Mouse (Mus musculus) heart, embryonic 14.5 days (tissue): ENCODE measurements around the gene Nbas. TPM values are rescaled to one million over a fixed set of nuclear protein-coding genes. Genes with fewer than 3 reads are reported as not detected.

Experiments
- ATAC-seq: fragments of 200-750 bp; cut with Nextera tagmentation; 2 replicates; pipeline ENCODE4 v1.8.0; 2017; ENCODE audit warnings: low read depth, moderate TSS enrichment; ENCODE audit not compliant: insufficient number of reproducible peaks, insufficient read depth, low FRiP score
- H3K27ac ChIP-seq, 2 experiments: fragments of 200-500 bp in 1 of 2; fragments of 300-500 bp in 1 of 2; sonication (generic) in 1 of 2; replicated peaks in 1 of 2; 2 replicates each; pipeline ENCODE4 v1.5.1; 2012 to 2014; ENCODE audit warnings: low read depth in 2 of 2, low read length in 2 of 2, control low read depth in 1 of 2, mild to moderate bottlenecking in 1 of 2, mixed read lengths in 1 of 2; ENCODE audit not compliant: control insufficient read depth in 1 of 2, insufficient read depth in 1 of 2
- H3K27me3 ChIP-seq: fragments of 300-500 bp; sonication (generic); 2 replicates; pipeline ENCODE4 v1.6.1; 2014; ENCODE audit warnings: mild to moderate bottlenecking, low read length, control low read depth; ENCODE audit not compliant: control insufficient read depth, insufficient read depth
- H3K36me3 ChIP-seq: fragments of 300-500 bp; sonication (generic); 2 replicates; pipeline ENCODE4 v1.6.1; 2014; ENCODE audit warnings: mild to moderate bottlenecking, control low read depth, low read length, mixed read lengths; ENCODE audit not compliant: control insufficient read depth, insufficient read depth
- H3K4me1 ChIP-seq, 2 experiments: fragments of 200-500 bp in 1 of 2; fragments of 300-500 bp in 1 of 2; sonication (generic) in 1 of 2; 2 replicates each; pipeline ENCODE4 v1.6.1; 2012 to 2014; ENCODE audit warnings: low read length in 2 of 2, control low read depth in 1 of 2, mixed read lengths in 1 of 2; ENCODE audit not compliant: control insufficient read depth in 2 of 2, insufficient read depth in 2 of 2
- H3K4me2 ChIP-seq: fragments of 300-500 bp; sonication (generic); 2 replicates; pipeline ENCODE4 v1.6.1; 2014; ENCODE audit warnings: mild to moderate bottlenecking, low read length
- H3K4me3 ChIP-seq, 2 experiments: fragments of 200-500 bp in 1 of 2; fragments of 300-500 bp in 1 of 2; sonication (generic) in 1 of 2; 2 replicates each; pipeline ENCODE4 v1.5.1; 2012 to 2014; ENCODE audit warnings: low read length in 2 of 2, mild to moderate bottlenecking in 2 of 2, control low read depth in 1 of 2, low read depth in 1 of 2, moderate library complexity in 1 of 2; ENCODE audit not compliant: control insufficient read depth in 1 of 2, insufficient read depth in 1 of 2
- H3K9ac ChIP-seq: fragments of 300-500 bp; sonication (generic); 2 replicates; pipeline ENCODE4 v1.6.1; 2014; ENCODE audit warnings: mild to moderate bottlenecking, low read length
- H3K9me3 ChIP-seq: fragments of 300-500 bp; sonication (generic); 2 replicates; pipeline ENCODE4 v1.6.1; 2016; ENCODE audit warnings: low read length, control low read depth; ENCODE audit not compliant: control insufficient read depth
- WGBS: fragments of 180-500 bp; shearing (Covaris S2); extraction: QIAGEN DNeasy Blood & Tissue Kit; methylation state at CpG from one replicate; pipeline ENCODE4 v1.1.7; 2014; 5-methylcytosine and 5-hydroxymethylcytosine counted together
- polyA plus RNA-seq: library from polyadenylated mRNA; unstranded; fragments of >200 nt; fragmentation: Nextera tagmentation; extraction: Ambion mirVana; gene quantifications from 2 replicates; pipeline ENCODE4 v1.2.1, GENCODE M21; 2014

Gene Nbas
- polyA plus RNA-seq, 1 experiment from 2014 or later, result 9.5 TPM

- H3K27me3 ChIP-seq, result no peaks in the 10 kb centered on the region
- peaks cover 9% of the 10 kb centered on the region; the same call in 1 of the 2 replicates for H3K36me3 ChIP-seq
- ATAC-seq, result no peak
- H3K9me3 ChIP-seq, result no peaks in the 10 kb centered on the region
- H3K4me3 ChIP-seq, result no peak overlapping the region
- no peak overlapping the region for H3K9ac ChIP-seq
- no peaks in the 10 kb centered on the region for H3K4me1 ChIP-seq
- H3K4me2 ChIP-seq, result no peak overlapping the region
- WGBS, result 58% methylated on average over 5 of the region's 5 CpGs
- no peak overlapping the region for H3K27ac ChIP-seq
These were observed 73.6 kb downstream of the Nbas start for GRCm38 (mm10) chr12:13342535-13342934.

DNA sequence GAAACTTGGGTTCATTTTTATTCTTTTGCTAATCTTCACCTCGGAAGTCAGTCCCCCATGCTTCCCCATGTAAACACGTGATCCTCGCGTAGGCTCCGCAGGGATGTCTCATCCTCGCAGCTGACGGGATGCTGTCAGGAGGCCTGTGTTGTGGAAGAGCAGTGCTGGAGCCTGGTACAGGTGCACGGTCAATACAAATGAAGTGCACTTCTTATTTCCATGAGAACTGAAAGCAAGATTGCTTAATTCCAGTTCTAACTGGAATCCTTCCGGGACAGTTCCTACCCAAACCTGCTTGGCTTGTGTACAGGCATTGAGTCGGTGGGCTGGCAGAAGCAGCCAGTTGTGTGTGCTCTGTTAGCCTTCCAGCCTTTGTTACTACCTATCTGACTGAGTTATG is 87.3 kb downstream of the Nbas start:
- H3K4me2 ChIP-seq, result no peak overlapping the region
- no peaks in the 10 kb centered on the region for H3K9me3 ChIP-seq
- H3K27me3 ChIP-seq, result no peaks in the 10 kb centered on the region
- H3K4me3 ChIP-seq, result no peak overlapping the region
- WGBS, result 89% methylated on average over 10 of the region's 10 CpGs
- no peaks in the 10 kb centered on the region for H3K4me1 ChIP-seq
- no peak overlapping the region for H3K9ac ChIP-seq
- ATAC-seq, result no peak
- no peak overlapping the region for H3K27ac ChIP-seq
- H3K36me3 ChIP-seq, result peaks cover 15% of the 10 kb centered on the region; the same call in 1 of the 2 replicates

DNA sequence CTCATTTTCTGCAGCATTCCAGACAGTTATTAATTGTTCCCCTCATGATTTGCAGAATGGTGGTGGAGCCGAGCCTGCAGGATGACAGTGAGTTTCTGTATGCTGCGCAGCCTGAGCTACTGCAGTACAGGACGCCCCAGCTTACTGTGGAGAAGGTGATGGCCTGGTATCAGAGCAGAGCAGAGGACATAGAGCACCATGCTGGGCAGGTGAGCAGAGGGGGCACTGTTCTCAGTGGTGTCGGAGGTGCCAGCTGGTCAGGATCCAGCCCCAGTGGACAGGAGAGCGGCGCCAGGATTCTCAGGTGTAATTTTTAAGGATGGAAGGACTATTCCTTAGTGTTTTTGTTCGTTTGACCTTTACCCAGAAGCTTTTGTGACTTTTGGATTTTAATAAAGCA is 87.8 kb downstream of the Nbas start:
- Histone ChIP-seq H3K27me3 (no peaks in the 10 kb centered on the region), H3K4me1 (no peaks in the 10 kb centered on the region), H3K36me3 (peaks cover 17% of the 10 kb centered on the region; the same call in 1 of the 2 replicates), H3K4me3 (no peak overlapping the region), H3K4me2 (no peak overlapping the region), H3K9ac (no peak overlapping the region), H3K27ac (no peak overlapping the region), H3K9me3 (no peaks in the 10 kb centered on the region)
- 89% methylated on average over 7 of the region's 7 CpGs for WGBS
- ATAC-seq, result no peak

DNA sequence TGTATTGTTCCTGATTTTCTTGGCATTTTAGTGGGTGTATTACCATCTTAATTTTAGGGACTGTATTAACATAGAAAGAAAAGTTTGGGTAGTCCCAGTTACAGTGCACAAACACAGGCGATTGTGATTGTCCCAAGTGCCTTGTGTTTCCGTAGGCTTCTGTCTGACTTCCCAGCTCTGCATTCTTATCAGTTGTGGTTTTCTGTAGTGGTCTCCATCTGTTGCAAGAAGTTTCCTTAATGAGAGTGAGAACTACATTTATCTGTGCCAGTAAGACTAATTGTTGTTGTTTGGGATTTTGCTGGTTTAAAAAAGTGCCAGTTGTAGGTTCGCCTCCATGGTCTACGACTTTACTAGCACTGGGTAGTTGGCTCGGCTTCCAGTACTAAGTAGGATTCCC is 88.3 kb downstream of the Nbas start:
- no peak for ATAC-seq
- Histone ChIP-seq H3K4me1 (no peaks in the 10 kb centered on the region), H3K27ac (no peak overlapping the region), H3K9me3 (no peaks in the 10 kb centered on the region), H3K4me3 (no peak overlapping the region), H3K4me2 (no peak overlapping the region), H3K36me3 (peaks cover 22% of the 10 kb centered on the region), H3K27me3 (no peaks in the 10 kb centered on the region), H3K9ac (no peak overlapping the region)
- 87% methylated on average over 5 of the region's 5 CpGs for WGBS

- WGBS, result 53% methylated on average over 4 of the region's 4 CpGs
- H3K27me3 ChIP-seq, result no peaks in the 10 kb centered on the region
- no peak overlapping the region for H3K4me3 ChIP-seq
- ATAC-seq, result no peak
- H3K36me3 ChIP-seq, result peaks cover 27% of the 10 kb centered on the region
- H3K9ac ChIP-seq, result no peak overlapping the region
- H3K4me2 ChIP-seq, result no peak overlapping the region
- H3K27ac ChIP-seq, result no peak overlapping the region
- no peaks in the 10 kb centered on the region for H3K9me3 ChIP-seq
- H3K4me1 ChIP-seq, result no peaks in the 10 kb centered on the region
These were observed 89.9 kb downstream of the Nbas start for GRCm38 (mm10) chr12:13358849-13359248.

- WGBS, result 39% methylated on average over 7 of the region's 7 CpGs
- Histone ChIP-seq H3K27me3 (no peaks in the 10 kb centered on the region), H3K36me3 (peaks cover 27% of the 10 kb centered on the region), H3K4me1 (no peaks in the 10 kb centered on the region), H3K9ac (no peak overlapping the region), H3K27ac (no peak overlapping the region), H3K4me2 (no peak overlapping the region), H3K9me3 (no peaks in the 10 kb centered on the region), H3K4me3 (no peak overlapping the region)
- no peak for ATAC-seq
These were observed 91.4 kb downstream of the Nbas start for GRCm38 (mm10) chr12:13360183-13360811.

DNA sequence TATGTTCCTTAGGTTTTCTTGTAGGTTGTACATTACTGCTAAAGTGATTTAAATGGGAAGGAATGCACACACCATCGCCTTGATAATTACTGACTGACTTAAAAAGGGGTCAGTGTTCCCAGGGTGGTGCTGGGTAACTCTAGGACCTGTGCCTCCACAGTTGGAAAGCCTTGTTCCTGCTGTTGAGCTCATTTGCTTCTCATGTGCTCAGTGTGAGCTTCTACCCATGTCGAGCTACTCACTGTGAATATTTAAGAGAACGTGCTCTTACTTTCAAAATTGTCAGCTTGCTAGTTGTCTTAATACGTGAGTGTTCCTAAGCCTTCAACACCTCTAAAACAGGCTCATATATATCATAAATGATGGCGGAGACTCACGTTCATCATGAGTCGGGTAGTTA is 112.6 kb downstream of the Nbas start:
- 0 out of 2 replicates have a peak, but pooled peaks cover 2% of the 10 kb centered on the region for H3K36me3 ChIP-seq
- no peak overlapping the region for H3K4me2 ChIP-seq
- H3K27me3 ChIP-seq, result no peaks in the 10 kb centered on the region
- H3K9me3 ChIP-seq, result no peaks in the 10 kb centered on the region
- H3K9ac ChIP-seq, result no peak overlapping the region
- ATAC-seq, result no peak
- no peak overlapping the region for H3K4me3 ChIP-seq
- 90% methylated on average over 7 of the region's 7 CpGs for WGBS
- H3K4me1 ChIP-seq, result no peaks in the 10 kb centered on the region
- no peak overlapping the region for H3K27ac ChIP-seq

DNA sequence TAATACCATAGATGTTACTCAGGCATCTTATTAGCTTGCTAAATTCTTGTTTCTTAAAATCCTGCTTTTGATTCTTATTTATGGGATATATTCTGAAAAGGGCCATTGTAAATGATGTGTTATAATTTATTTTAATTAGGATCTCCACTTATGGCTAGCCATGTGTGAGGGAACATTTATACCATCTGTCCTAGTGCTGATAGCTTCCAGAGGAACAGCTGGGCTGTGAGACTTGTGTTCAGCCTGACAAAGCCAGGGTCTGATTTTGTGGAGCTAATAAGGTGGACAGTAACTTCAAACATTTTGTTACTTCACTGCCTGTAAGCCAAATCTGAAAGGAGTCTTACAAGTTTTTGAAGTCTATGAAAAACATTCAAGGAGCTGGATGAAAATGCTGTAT is 113.1 kb downstream of the Nbas start:
- H3K36me3 ChIP-seq, result 0 out of 2 replicates have a peak, but pooled peaks cover 2% of the 10 kb centered on the region
- no peak overlapping the region for H3K4me3 ChIP-seq
- H3K9ac ChIP-seq, result no peak overlapping the region
- H3K27me3 ChIP-seq, result no peaks in the 10 kb centered on the region
- H3K4me2 ChIP-seq, result no peak overlapping the region
- H3K27ac ChIP-seq, result no peak overlapping the region
- no peak for ATAC-seq
- H3K4me1 ChIP-seq, result no peaks in the 10 kb centered on the region
- H3K9me3 ChIP-seq, result no peaks in the 10 kb centered on the region
